Mouse (Mus musculus): ENCODE data around the gene Clca3b.

DNA sequence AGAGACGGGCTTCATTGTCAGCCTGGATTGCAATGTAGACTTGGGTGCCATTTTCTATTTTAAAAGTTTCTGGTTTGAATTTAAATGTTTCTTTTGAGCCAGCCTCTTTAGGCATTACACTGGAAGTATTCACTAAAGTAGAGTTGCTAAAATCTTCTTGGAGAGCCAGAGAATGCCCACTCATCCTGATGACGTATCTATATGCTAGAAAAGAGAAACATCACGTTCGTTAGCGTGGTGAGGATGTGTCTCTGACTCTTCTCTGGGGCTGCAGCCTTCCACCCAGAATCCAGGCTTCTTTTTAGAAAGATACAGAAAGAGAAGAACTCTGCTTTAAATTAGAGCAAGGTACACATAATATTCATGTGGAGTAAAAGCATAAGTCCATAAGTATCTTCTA lies 25.8 kb downstream of the Clca3b start:
- no peak for TF ChIP-seq CHD2 (IDR thresholded peaks at IDR 0.05; ENCODE audit: low read depth, low read length)
- no peak for TF ChIP-seq ZNF384 (IDR thresholded peaks at IDR 0.05; ENCODE audit: low read depth, low read length)
- TF ChIP-seq ZC3H11A (IDR thresholded peaks at IDR 0.05; ENCODE audit: borderline replicate concordance, low read depth, low read length) = no peak
- no peak for TF ChIP-seq HCFC1 (IDR thresholded peaks at IDR 0.05; ENCODE audit: borderline replicate concordance, insufficient read depth, low read length)

Measured in ES-E14 (cell line).